Mouse (Mus musculus) common myeloid progenitor, adult 5-6 weeks (primary cell): ENCODE measurements around the gene Frmd5. TPM values are rescaled to one million over a fixed set of nuclear protein-coding genes. Genes with fewer than 3 reads are reported as not detected.
A peak's percentile ranks its signal among the peaks of the same experiment; 100 is the strongest.

Source experiments
- ATAC-seq: replicated peaks from 2 replicates; pipeline ENCODE4 v1.8.0; 2016; ENCODE audit warnings: low read depth, mild to moderate bottlenecking, moderate TSS enrichment, inconsistent platforms; ENCODE audit not compliant: poor library complexity, severe bottlenecking
- total RNA-seq: library from RNA; stranded (forward); fragments of 200-1000, 187-1606 nt; gene quantifications from 2 replicates; pipeline ENCODE4 v1.2.3, GENCODE M21; 2017

The Frmd5 gene
- total RNA-seq, 1 experiment from 2014 or later, result not detected

DNA sequence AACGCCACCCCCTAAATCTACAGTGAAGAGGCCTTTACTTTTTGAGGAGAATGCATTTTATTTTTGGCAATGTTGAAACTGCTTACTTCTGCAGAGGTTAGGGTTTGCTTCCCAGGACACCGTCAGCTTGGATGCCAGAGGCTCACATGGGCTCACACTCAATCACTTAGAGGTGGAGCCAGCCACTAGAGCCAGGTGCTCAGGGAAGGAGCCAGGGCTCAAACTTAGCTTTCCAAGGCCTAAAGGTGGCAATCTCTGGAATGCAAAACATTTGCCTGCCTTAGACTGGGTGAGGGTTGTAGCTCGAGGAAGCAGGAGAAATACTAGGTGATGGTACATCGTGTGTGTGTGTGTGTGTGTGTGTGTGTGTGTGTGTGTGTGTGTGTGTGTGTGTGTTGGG is 174.8 kb downstream of the Frmd5 start:
- ATAC-seq, result no peak

- ATAC-seq, result no peak
These were observed 176.6 kb downstream of the Frmd5 start for GRCm38 (mm10) chr2:121630286-121630685.

DNA sequence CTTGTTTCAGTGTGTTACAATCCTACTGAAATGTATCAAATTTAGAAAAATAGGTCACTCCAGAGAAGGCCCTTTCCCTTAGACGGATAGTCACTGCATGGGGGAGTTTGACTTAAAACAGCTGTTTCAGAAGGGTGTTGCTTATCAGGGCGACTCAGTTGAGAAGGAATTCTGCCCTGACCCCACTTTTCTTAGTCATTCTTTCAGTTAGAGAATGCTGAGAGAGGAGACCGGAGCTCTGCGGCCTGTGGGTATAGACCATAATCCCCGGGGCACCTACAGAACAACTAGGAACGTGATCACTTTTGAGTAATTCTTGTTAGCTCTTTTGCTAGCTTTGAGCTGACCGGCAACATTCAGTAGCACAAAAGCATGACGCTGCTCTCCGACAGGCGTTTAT is 178.6 kb downstream of the Frmd5 start:
- no peak for ATAC-seq

DNA sequence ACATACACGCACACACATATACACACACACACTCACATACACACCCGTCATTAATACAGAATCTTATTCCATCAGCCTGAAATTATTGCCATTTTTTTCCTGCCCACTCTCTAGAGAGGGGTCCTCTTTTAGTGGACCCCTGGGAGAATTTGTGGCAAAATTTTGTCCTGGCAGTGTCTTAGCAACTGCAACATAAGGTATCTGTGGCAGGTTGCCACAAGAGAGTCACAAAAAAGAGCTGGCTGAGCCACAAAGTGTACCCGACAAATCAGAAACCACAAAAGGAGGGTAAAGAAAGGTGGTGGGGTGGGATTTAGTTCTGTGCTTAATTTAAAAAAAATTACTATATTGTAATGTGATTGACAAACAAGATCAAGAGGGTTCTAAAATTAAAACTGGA is 181.0 kb downstream of the Frmd5 start:
- ATAC-seq, result no peak

DNA sequence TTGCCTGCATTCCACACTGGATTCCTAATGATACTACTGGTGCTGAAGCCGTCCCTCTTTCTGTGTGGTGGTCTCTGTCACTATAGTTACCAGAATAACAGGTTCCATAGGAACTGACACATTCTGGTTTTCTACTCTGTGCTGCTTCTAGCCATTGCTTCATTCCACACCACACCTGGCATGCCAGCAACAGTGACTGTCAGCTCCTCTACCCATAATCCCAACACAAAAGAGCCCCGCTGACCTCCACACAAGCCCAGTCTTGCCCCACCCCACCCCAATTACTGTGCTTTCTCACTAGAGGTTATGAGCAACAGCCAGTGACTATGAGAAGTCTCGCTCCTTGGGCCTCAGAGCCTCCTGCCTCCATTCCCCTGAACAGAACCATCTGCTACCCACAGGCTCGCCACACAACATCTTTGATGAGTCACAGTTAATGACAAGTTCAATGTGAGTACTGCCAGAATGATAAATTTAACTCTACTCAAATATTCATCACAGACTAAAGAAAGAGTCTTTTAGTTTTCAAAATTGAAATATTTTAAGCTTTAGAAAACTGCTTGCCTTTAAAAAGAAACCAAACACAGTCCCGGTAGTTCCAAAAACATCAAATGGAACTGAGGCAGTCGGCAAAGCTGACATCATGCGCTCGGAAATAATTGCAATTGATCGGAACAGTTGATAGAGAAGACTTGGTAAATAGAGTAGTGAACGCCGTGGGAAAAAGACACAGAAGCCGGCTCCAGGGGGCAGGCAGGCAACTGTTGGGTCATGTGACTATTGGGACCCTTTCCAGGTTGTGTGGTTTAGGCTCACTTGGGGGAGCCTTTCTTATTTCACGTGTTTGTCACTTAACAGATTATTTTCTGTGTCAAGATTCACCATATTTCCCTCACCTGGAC is 185.4 kb downstream of the Frmd5 start:
- no peak for ATAC-seq

GRCm38 (mm10) chr2:121620582-121621261 is 186.2 kb downstream of the Frmd5 start:
- ATAC-seq, result no peak

DNA sequence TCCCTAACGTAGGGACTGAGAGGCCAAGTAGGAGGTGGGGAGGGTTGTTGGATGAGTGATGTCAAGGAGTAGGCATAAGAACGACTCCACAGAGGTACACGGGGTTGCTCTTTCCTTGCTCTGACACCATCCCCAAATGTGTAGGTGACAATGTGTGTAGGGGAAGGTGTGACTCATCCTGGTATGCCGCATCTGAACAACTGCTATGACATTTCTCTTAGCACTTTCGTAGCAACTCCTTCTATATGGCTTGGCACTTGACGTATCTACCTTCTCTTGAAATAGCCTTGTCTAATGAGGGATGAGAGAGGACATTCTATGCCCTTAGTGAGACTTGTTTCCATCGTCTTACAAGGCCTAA is 191.7 kb downstream of the Frmd5 start:
- no peak for ATAC-seq

GRCm38 (mm10) chr2:121614483-121615198 is 192.2 kb downstream of the Frmd5 start:
- ATAC-seq, result no peak

DNA sequence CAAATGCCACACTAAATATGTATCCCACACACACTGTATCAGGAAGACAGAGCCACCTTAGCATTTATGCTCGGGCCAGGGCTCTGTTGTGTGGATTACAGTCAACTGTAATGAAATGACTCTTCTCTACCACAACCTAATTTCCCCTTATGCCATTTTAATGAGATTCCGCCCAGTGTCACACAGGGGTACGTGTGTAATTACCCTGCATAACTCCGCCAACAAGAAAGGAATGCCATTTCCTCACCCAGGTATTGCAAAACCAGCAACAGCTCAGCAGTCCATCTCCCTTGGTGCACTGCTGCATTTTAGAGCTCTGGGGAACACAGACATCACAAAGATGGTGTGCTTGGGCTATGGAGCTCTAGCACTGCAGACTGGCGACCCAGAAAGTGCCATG is 194.8 kb downstream of the Frmd5 start:
- ATAC-seq, result no peak

GRCm38 (mm10) chr2:121610008-121610884 is 196.6 kb downstream of the Frmd5 start:
- no peak for ATAC-seq

GRCm38 (mm10) chr2:121609141-121609724 is 197.7 kb downstream of the Frmd5 start:
- no peak for ATAC-seq

DNA sequence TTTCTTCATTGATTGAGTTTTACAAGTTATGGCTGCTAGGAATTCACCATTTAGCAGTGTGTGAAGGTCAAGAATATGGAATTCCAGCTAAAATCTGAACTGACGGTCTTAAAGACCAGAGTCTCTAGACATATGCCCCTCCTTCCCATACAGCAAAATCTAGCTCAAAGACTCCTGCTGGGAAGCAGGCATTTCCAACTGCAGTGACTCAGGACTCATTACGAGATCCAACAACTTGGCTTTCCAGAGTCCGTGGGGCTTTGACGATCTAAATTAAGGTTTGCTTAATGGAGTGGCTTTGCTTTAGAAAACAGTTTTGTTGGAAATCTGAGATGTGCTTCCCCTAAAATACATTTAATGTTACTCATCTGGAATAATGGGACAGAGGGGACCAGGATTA is 204.5 kb downstream of the Frmd5 start:
- no peak for ATAC-seq

GRCm38 (mm10) chr2:121601543-121601942 is 205.3 kb downstream of the Frmd5 start:
- no peak for ATAC-seq

DNA sequence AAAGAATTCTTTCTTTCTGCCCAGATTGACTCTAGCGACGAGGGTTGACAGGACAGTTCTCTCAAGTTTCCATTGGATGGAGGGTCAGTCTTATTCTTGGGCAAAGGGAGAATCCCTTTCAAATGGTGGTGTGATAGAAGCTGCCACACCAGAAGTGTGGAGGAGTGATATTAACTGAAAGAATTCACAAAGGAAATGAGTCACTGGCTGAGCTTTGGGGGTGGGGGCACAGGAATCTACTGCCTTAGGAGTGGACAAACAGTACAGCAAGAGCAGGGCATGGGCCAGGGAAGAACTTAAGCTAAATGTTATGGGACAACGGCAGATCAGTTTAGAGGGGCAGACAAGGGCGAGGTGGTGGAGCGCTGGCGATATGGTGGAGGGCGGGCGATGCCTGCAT is 206.2 kb downstream of the Frmd5 start:
- no peak for ATAC-seq

- ATAC-seq, result no peak
These were observed 208.6 kb downstream of the Frmd5 start for GRCm38 (mm10) chr2:121598249-121598648.

- ATAC-seq, result 0 out of 2 replicates have a peak, but pooled peaks have one; percentile 37
These were observed 210.3 kb downstream of the Frmd5 start for GRCm38 (mm10) chr2:121596621-121597020.

- ATAC-seq, result peak; percentile 67
These were observed 212.1 kb downstream of the Frmd5 start for GRCm38 (mm10) chr2:121594660-121595291.

- no peak for ATAC-seq
These were observed 212.8 kb downstream of the Frmd5 start for GRCm38 (mm10) chr2:121594131-121594530.

DNA sequence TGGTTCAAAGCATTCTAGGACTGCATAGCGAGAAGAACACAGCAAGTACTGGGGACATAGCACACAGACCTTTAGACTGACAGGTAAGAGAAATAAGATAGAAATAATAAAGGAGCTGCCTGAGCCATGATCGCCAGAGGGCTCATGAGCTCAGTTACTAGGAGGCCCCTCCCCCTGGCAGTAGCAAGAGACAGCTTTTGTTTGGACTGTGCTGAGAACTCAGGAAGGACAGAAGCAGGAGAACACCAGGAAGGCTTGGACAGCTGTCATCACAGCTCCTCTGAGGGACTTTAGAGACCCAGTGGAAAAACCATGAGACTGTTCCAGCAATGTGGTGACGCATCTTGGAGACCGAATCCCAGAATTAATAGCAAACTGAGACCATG is 218.6 kb downstream of the Frmd5 start:
- peak; percentile 10; the same call in 1 of the 2 replicates for ATAC-seq
